Mouse (Mus musculus): ENCODE data around the gene Gm21119.
"Not testable (repeated sequence)": the region's sequence is repeated elsewhere in the genome, so short reads cannot be mapped to it uniquely, and the experiment has no call there.

The Gm21119 gene

DNA sequence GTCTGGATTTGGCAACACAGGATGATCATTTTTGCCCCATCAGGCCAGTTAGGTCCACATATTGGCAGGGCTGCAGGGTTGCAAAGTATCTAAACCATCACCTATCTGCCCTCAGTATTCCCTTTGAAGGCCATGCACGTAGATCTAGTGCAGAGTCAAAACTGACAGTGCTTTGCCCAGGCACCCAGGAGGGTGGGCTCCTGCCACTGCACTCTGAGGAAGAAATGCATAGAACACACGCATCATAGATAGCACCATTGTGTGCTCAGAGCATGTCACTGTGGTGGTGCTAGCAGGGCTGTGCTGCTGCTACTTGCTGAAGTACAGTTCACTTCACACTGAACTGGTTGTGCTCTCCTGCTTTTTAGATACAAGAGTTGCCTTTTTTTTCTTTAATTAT lies at the start of gene Gm21119:
Gene Gm21119, plus strand, starts transcription at position 301 of the 400 bp plus-strand sequence.
- not testable (repeated sequence) for DNase-seq (ENCODE audit: inconsistent age in 2 of 2, low spot score in 1 of 2)

DNA sequence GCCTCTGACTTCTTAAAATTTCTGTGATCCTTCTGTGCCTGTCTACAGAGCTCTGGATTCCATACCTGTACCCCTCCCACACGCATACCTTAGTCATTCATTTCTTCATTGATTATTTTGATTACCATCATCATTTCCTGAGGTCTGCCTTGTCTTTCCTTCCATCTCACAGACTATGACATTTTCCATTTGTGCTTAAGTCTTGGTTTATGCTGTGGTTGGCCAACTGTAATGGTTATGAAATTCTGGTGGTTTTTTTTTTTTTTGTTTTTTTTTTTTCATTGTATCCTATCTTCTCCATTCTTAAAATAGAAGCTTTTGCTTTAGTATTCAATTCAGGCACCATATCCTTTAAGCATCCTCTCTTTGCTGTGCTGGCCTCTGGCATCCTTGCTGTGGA lies 48.0 kb upstream of the Gm21119 start:
- not testable (repeated sequence) for DNase-seq (ENCODE audit: inconsistent age in 2 of 2, low spot score in 1 of 2)

DNA sequence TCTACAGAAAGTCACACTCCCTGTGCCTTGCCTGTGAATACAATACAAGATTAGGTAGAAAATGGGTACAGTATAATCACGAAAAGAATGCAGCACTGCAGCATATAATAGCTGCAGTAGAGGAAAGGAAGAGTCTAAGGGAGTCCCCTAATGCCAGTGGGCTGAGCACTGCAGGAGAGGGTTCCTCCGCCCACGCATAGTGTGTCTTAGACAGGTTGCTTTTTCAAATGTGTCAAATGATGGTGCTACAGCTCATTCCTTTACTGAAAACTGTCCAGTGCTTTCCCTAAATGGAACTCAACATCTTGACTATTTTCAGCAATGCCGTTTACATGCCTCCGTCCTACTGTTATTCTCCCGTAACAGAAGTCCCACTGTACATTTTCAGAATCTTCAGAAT lies 33.6 kb upstream of the Gm21119 start:
- peak in 1 of 2 experiments; percentile 21 for DNase-seq (ENCODE audit: inconsistent age in 2 of 2, low spot score in 1 of 2)

DNA sequence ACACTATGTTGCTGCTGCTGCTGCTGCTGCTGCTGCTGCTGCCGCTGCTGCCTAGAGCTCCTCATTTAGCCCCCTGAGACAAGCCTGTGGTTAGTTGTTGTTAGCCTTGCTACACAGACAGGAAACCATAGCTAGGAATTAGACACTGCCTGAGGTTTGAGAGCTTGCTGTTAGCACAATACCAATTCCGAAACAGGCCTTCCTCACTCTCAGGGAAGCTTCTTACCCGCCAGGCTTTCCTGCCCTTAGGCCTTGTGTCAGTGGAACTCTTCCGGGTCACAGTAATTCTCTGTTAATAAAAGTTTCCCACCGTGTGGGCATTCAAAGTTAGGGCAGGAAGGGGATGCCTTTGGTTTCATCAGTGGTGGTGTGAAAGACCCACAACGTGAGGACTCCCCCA lies 31.9 kb upstream of the Gm21119 start:
- DNase-seq (ENCODE audit: inconsistent age in 2 of 2, low spot score in 1 of 2), result not testable (repeated sequence)

DNA sequence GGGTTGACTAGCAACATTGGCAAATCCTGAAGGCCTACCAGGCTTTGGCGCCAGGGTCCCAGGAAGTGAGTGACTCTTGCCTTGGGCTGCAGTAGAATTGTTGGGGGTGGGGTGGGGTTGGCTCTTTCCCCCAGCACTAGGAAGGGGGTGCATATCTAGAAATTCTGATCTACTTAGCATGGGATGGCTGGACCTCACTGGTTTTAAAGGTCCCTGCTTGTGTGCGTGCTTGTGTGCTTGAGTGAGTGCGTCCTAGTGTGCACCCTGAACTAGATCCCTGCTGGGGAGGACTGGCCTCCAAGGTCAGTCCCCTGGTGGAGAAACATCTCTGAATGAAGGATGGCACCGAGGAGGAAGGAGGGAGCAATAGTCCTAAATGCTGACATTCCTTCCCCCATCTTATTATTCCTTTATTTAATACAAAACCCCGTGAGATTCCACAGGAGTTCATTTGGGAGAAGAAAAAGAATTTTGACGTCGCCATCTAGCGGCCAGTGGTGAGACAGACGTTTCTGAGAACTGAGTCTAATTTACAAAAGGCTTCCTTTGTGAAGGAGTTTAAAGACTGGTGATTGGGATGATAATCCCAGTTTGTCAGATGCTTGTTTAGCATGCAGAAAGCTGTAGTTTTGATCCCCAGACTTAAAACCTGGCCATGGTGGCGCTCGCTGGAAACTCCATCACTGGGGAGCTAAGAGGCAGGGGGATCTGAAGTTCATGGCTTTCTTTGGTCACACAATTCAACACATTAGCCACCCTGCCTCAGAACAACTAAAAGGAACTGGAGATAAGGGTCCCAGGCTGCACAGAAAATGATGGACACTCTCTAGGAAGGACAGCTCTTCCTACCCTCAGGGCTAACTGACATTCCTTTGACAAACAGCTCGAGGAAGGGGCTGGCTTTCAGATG lies 26.2 kb upstream of the Gm21119 start:
- DNase-seq (ENCODE audit: inconsistent age in 2 of 2, low spot score in 1 of 2), result peak in 1 of 2 experiments; percentile 63

DNA sequence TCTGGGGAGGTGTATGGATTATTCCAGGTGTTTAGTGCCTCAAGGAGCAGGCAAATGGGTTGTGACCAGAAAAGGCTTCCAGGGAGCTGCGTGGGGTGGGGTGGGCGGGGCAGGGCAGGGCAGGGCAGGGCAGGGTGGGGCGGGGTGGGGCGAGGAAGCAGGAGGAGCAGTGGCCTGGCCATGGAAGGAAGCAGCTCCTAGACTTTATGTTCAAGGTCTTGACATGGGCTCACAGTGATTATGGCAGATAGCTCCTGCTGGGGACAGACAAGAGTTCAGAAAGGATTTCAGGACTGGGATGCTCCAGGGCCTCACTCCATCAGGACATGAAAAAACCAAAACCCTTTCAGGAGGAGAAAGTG lies 25.6 kb upstream of the Gm21119 start:
- DNase-seq (ENCODE audit: inconsistent age in 2 of 2, low spot score in 1 of 2), result peak in 1 of 2 experiments; percentile 66

DNA sequence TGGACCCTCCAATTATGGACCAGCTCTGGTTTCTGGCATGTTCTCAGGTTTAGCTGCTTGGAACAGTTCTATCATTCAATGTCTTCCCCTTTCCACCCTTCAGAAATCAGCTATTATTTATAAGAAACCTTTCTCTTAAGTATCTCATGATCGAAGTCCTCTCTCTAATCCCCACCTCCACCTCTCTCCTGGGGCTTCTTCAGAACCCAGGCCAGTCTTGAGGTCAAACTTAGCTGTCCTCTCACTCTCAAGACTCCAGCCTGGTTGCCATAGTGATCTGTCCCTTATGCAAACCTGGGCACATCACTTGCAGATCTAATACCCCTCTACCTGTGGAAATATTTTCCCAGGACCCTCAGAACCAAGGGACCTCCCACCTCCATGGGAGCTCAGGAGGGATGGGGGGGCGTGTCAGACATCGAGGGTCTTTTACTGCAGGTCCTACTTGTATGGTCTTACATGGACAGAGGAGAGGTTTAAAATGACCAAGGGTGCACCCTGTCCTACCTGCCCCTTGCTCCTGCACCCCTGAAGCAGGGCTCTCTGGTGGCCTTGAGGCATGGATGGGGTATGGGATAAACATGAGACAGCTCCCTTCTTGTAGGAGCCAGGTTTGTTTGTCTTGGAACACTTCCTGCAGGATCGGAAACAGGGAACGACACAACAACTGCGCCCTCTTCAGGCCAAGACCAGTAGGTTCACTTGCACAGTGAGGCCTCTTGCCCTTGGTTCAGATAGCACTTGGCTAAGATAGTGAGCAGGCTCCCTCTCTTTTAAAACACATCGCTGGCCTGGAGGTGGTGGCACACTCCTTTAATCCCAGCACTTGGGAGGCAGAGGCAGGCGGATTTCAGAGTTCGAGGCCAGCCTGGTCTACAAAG lies 24.4 kb upstream of the Gm21119 start:
- DNase-seq (ENCODE audit: inconsistent age in 2 of 2, low spot score in 1 of 2), result peak; percentile 49 to 88

DNA sequence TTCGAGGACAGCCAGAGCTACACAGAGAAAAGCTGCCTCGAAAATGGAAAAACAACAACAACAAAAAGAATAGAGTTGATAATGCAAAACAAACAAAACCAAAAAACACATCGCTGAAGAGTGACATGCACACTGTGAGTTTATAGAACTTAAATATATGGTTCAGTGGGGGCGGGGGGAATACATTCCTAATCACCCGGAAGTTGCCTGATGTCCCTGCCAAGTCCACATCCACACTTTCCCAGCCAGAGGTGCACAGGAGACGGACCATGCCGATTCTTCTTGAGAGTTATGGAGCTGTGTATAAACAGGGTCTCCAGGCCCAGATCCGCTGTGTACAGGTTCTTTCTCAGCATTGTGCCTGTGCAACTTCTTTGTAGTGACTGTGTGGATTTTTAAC lies 23.7 kb upstream of the Gm21119 start:
- peak in 1 of 2 experiments; percentile 17 for DNase-seq (ENCODE audit: inconsistent age in 2 of 2, low spot score in 1 of 2)

DNA sequence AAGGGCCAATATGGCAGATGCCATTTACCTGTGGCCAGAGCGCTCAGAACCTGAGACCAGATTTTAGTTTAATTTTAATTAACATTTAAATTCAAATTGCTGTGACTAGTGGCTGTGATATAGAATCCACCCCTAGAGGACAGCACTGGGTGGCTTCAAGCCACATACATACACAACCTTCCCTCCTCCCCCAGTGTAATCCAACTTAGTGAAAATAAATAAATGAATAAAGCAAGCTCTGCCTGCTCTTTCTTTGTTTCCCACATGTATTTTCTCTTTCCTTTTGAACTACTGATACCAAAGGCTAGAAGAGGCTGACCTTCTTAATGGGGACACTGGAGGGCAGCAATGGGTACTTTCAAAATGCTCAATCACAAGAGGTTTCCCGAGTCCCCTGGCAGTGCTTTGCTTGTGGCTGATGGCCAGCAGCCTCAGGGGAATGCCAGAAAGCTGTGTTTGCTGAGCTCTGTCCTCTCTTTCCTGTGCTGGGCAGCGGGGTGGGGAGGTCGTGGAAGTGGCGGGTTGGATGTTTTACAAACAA lies 21.9 kb upstream of the Gm21119 start:
- peak in 1 of 2 experiments; percentile 58 for DNase-seq (ENCODE audit: inconsistent age in 2 of 2, low spot score in 1 of 2)

DNA sequence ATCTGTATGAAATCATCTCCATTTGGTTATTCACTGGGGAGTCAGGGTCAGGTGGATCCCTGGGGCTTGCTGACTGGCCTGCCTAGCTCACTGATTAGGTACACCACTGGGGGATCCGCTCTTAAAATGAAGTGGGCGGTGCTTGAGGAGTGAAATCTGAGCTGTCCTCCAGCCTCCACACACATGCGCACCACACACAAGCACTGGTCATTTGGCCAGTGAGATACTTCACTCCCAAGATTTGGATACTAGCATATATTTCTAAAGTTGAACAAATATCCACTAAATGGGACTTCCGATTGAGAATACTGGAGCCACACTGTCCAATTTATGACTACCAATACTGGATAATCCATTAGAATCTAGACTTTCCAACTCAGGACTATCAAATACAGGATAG lies 20.9 kb upstream of the Gm21119 start:
- peak; percentile 45 to 81 for DNase-seq (ENCODE audit: inconsistent age in 2 of 2, low spot score in 1 of 2)

DNA sequence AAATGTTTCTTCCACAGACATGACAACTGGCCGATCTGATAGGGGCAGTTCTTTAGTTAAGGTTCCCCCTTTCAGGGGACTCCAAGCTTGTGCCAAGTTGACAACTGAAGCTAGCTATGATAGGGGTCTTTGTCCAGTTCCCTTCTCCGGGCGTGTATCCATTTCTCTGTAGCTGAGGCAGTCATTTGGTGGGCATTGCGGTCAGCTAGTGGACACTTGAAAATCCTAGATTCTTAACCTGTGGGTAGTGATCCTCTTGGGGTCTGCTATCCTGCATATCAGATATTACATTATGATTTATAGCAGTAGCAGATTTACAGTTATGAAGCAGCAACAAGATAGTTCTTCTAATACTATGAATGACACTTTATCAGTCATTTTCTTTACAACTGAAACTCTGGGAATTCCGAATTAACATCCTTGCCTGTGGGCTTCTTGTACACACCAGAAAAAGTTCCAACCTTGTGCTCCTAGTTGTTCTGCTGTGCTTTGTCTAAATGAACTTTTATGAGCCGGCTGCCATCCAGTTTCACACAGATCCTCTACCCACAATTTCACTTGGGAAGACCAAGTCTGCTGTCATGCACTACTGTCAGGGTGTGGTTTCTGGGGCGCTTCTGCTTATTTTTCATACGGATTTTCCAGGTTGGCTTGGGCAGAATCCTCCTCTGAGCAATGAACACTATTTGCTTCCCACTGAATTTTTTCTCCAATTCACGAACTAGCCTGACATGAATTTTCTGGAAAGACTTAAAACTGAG lies 18.5 kb upstream of the Gm21119 start:
- peak in 1 of 2 experiments; percentile 40 for DNase-seq (ENCODE audit: inconsistent age in 2 of 2, low spot score in 1 of 2)

DNA sequence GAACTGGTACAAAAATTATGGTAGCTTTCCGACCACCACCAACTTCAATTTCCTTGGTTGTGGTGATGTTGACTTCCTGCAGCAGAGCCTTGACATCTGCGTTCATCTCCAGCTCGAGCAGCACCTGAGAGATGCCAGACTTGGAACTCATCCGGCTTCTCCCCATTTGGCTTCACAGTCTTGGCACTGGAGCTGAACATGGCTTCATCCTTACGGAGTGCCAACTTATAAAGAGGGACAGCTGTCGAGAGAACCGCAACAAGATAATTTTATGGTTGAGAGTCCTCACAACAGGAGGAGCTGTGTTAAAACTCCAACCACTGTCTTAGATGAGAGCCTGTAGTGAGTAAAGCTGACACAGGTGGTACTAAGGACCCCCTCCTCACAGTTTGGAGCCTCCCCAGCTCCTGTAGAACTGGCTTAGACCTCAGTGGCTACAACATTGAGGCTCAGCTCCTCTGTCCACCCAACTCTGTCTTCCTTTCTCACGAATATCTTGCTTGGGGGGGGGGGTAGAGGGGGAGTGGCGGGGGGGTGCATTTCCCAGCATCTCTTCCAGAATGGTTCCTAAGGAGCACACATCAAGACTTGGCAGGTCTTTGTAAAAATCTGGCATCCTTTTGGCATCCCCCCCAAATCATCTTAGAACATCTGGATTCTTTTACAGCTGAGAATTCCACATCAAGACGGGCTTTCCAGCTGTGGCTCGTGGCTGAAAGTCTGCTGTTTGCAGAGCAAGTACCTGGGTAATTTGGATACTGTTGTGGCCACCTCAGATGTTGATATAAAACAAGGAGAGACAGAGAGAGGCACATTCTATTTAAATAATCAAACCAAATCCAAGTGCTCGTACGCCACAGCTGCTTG lies 17.6 kb upstream of the Gm21119 start:
- DNase-seq (ENCODE audit: inconsistent age in 2 of 2, low spot score in 1 of 2), result peak; percentile 51 to 79

DNA sequence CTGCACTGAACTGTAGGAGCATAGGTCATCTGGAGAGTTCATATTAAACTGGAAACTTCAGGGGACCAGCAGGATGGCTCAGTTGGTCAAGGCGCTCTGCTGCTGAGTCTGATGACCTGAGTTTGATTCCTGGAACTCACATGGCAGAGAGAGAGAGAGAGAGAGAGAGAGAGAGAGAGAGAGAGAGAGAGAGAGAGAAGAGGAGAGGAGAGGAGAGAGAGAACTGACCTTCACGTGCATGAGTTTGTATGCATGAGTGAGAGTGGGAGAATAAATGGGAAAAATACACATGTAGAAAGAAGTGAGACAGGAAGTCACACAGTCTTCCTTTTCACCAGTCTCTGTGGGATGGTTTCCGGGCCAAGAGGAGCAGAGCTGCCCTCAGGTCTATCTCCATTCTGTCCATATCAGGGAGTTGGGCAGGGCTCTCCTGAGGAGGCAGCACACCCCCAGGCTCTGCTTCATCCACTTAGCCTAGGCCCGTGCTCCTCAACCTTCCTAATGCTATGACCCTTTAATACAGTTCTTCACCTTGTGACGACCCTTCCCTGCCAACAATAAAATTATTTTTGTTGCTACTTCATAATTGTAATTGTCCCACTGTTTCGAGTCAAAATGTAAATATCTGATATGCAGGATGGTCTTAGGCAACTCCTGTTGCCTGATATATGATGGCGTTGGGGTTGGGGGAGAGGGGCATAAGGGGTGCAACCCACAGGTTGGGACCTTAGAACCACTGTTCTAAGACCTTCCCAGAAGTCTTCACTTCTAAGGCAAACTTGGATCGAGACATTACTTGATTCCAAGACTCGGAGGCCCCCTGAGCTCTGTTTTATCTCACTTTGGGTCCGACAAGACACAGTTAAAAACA lies 16.2 kb upstream of the Gm21119 start:
- peak in 1 of 2 experiments; percentile 24 for DNase-seq (ENCODE audit: inconsistent age in 2 of 2, low spot score in 1 of 2)

DNA sequence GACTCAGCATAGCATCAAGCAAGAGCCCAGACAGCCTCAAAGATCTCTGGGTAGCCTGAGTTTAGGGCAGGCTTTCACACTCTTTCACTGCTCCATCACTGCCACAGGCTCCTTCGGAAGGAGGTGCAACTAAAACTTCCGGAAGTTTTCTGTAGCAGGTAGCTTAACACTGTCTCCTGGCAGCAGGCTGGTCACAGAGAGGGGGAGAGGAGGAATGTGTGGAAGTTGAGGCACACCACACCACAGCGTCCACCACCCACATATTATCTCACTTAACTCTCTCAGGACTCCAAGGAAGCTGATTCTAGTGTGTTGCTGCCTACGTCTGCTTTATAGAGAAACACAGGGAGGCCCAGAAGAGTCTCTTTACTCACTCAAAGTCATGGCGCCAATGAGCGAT lies 15.4 kb upstream of the Gm21119 start:
- not testable (repeated sequence) for DNase-seq (ENCODE audit: inconsistent age in 2 of 2, low spot score in 1 of 2)

DNA sequence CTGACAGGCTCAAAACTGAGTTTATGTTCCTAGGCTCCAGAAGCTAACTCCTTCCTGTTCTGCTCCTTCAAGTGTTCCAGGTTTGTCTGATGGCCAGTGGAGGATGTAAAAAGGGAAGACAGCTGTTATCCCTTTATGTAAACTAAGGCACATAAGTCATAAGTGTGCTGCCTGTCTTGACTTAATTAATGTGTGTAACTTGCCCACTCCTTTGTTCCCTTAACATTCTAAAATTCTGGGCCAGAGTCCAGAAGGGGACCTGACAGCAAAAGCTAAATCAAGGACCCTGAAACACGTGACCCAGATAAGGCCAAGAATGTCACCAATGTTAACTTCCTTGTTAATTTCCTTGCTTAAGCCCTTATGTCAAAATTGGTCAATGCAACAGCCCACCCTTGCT lies 3.9 kb upstream of the Gm21119 start:
- peak in 1 of 2 experiments; percentile 63 for DNase-seq (ENCODE audit: inconsistent age in 2 of 2, low spot score in 1 of 2)

DNA sequence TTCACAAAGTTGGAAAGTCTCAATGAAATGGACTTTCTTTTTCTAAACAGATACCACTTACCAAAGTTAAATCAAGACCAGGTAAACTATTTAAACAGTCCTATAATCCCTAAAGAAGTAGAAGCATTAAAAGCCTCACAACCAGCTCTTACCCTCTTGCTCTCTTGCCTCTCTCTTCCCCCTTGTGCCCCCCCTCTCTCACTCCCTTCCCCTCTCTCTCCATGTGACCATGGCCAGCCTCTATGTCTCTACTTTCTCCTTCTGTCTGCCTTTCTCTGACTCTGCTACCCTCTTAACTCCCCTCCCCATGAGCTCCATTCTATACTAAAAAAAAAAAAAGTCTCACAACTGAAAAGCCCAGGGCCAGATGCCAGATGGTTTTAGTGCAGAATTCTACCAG lies 2.0 kb upstream of the Gm21119 start:
- peak in 1 of 2 experiments; percentile 25 for DNase-seq (ENCODE audit: inconsistent age in 2 of 2, low spot score in 1 of 2)

DNA sequence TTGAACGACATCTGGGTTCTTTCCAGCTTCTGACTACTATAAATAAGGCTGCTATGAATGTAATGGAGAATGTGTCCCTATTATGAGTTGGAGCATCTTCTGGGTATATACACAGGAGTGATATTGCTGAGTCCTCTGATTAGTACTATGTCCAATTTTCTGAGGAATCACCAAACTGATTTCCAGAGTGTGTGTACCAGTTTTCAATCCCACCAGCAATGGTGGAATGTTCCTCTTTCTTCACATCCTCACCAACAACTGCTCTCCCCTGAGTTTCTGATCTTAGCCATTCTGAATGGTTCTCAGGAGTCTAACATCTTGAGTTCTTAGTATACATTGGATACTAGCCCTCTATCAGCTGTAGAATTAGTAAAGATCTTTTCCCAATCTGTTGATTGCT lies 16.0 kb downstream of the Gm21119 start:
- DNase-seq (ENCODE audit: inconsistent age in 2 of 2, low spot score in 1 of 2), result peak in 1 of 2 experiments; percentile 33

DNA sequence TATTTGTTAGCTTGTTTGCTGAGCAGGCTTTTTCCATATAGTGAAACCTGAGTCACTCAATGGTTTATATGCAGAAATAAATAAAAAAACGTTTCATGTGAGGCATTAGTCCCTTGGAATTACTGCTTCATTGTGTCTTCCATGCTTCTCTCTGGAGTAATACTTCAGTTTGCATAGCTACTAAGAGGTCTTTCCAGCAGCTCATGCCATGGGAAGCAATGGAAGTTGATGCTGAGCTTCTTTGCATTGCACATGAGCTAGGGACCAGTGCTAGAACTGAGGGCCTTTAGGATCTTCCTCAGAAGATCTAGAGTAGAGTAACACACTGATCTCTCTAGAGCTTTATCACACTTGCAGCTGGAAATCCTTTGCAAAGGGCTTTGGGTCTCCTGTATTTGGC lies 23.2 kb downstream of the Gm21119 start:
- peak; percentile 3 to 28 for DNase-seq (ENCODE audit: inconsistent age in 2 of 2, low spot score in 1 of 2)

DNA sequence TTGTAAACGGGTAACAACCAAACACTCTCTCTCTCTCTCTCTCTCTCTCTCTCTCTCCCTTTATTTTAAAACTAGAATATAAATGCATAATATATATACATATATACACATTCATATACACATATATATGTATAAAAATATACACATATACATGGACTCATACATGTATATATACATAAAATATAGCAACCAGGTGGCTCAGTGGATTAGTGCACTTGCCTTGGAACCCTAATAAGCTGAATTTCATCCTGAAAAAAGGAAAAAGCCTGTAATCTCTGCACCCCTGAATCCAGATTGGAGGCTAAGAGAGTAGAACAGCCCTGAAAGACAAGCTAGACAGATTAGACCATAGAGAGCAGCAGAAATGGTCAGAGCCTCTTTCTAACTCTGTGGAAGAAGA lies 28.8 kb downstream of the Gm21119 start:
- DNase-seq (ENCODE audit: inconsistent age in 2 of 2, low spot score in 1 of 2), result peak; percentile 1 to 45

Measured in adrenal gland, adult (tissue).